Mouse (Mus musculus) CH12.LX (cell line): ENCODE results near the gene Atp13a2. TPM values are rescaled to one million over a fixed set of nuclear protein-coding genes. Genes with fewer than 3 reads are reported as not detected.

ENCODE experiments used
- DNase-seq: peaks from one replicate; pipeline ENCODE4 v3.0.0-alpha.2; 2013; ENCODE audit errors: extremely low read depth
- H3K27ac ChIP-seq: 2 replicates; pipeline ENCODE4 v1.5.1; 2012; ENCODE audit warnings: low read depth, mild to moderate bottlenecking, control low read depth, moderate library complexity; ENCODE audit not compliant: insufficient read depth
- H3K27me3 ChIP-seq: replicated peaks from 2 replicates; pipeline ENCODE3; 2012; ENCODE audit warnings: inconsistent platforms
- H3K36me3 ChIP-seq, 2 experiments: replicated peaks in 1 of 2; 2 replicates each; pipeline versions ENCODE3 to v1.6.1; 2012; ENCODE audit warnings: inconsistent platforms in 1 of 2, low read length in 1 of 2, mild to moderate bottlenecking in 1 of 2, mixed read lengths in 1 of 2, moderate library complexity in 1 of 2; ENCODE audit not compliant: control insufficient read depth in 1 of 2, insufficient read depth in 1 of 2
- H3K4me1 ChIP-seq, 2 experiments: 2 replicates each; pipeline ENCODE4 v1.6.1; 2012; ENCODE audit warnings: inconsistent platforms in 1 of 2, moderate library complexity in 1 of 2; ENCODE audit not compliant: insufficient read depth in 2 of 2, control insufficient read depth in 1 of 2
- H3K4me2 ChIP-seq: 2 replicates; pipeline ENCODE4 v1.6.1; 2012; ENCODE audit warnings: low read depth, mild to moderate bottlenecking, control low read depth; ENCODE audit not compliant: poor library complexity, insufficient read depth, severe bottlenecking
- H3K4me3 ChIP-seq, 3 experiments: fragments of 150-350 bp in 1 of 3; sonication (generic) in 1 of 3; replicated peaks in 1 of 3; 2 replicates each; pipeline versions ENCODE3 to v1.5.1; 2011 to 2012; ENCODE audit warnings: low read depth in 2 of 3, low read length in 2 of 3, mild to moderate bottlenecking in 2 of 3, moderate library complexity in 2 of 3, control low read depth in 1 of 3, improper control_type of control experiment in 1 of 3, inconsistent platforms in 1 of 3, mixed read lengths in 1 of 3; ENCODE audit not compliant: poor library complexity in 1 of 3
- H3K79me2 ChIP-seq: replicated peaks from 2 replicates; pipeline ENCODE4 v1.6.1; 2012; ENCODE audit warnings: mild to moderate bottlenecking, moderate library complexity; ENCODE audit not compliant: control insufficient read depth, poor library complexity, insufficient read depth, severe bottlenecking; ENCODE audit errors: extremely low read depth
- H3K9ac ChIP-seq: 2 replicates; pipeline ENCODE4 v1.6.1; 2012; ENCODE audit warnings: low read depth, mild to moderate bottlenecking, control low read depth, moderate library complexity; ENCODE audit not compliant: insufficient read depth
- H3K9me3 ChIP-seq: replicated peaks from 2 replicates; pipeline ENCODE3; 2012; ENCODE audit warnings: low read length, inconsistent platforms, mixed read lengths
- CHD2 ChIP-seq: IDR thresholded peaks from 2 replicates; pipeline ENCODE4 v1.6.1; 2011; ENCODE audit warnings: low read length, improper control_type of control experiment
- E2F4 ChIP-seq: IDR thresholded peaks from 2 replicates; pipeline ENCODE4 v1.6.1; 2011; ENCODE audit warnings: low read depth, low read length, improper control_type of control experiment; ENCODE audit not compliant: insufficient replicate concordance
- ELF1 ChIP-seq: IDR thresholded peaks from 2 replicates; pipeline ENCODE4 v1.6.1; 2014; ENCODE audit warnings: low read depth, mild to moderate bottlenecking, inconsistent platforms, low read length, improper control_type of control experiment
- ETS1 ChIP-seq: conservative IDR thresholded peaks from 2 replicates; pipeline ENCODE4 v1.6.1; 2012; ENCODE audit warnings: low read depth, mild to moderate bottlenecking, inconsistent platforms, low read length, improper control_type of control experiment, moderate library complexity
- GABPA ChIP-seq: IDR thresholded peaks from 2 replicates; pipeline ENCODE4 v1.6.1; 2012; ENCODE audit warnings: low read depth, low read length, improper control_type of control experiment, inconsistent platforms; ENCODE audit not compliant: insufficient replicate concordance
- HCFC1 ChIP-seq: IDR thresholded peaks from 2 replicates; pipeline ENCODE4 v1.6.1; 2012; ENCODE audit warnings: low read depth, mild to moderate bottlenecking, inconsistent platforms, low read length, improper control_type of control experiment
- IRF4 ChIP-seq: IDR thresholded peaks from 2 replicates; pipeline ENCODE4 v1.6.1; 2014; ENCODE audit warnings: low read depth, mild to moderate bottlenecking, inconsistent platforms, low read length, improper control_type of control experiment
- JUN ChIP-seq: IDR thresholded peaks from 2 replicates; pipeline ENCODE4 v1.6.1; 2011; ENCODE audit warnings: low read depth, mild to moderate bottlenecking, low read length, improper control_type of control experiment, moderate library complexity; ENCODE audit not compliant: insufficient read depth
- JUND ChIP-seq: conservative IDR thresholded peaks from 2 replicates; pipeline ENCODE4 v1.6.1; 2011; ENCODE audit warnings: low read depth, low read length, improper control_type of control experiment
- MAFK ChIP-seq: IDR thresholded peaks from 2 replicates; pipeline ENCODE4 v1.6.1; 2011; ENCODE audit warnings: low read length, improper control_type of control experiment; ENCODE audit not compliant: insufficient replicate concordance
- MAZ ChIP-seq: IDR thresholded peaks from 2 replicates; pipeline ENCODE4 v1.6.1; 2012; ENCODE audit warnings: low read depth, mild to moderate bottlenecking, inconsistent platforms, low read length, improper control_type of control experiment, moderate library complexity
- MXI1 ChIP-seq: IDR thresholded peaks from 2 replicates; pipeline ENCODE4 v1.6.1; 2011; ENCODE audit warnings: mild to moderate bottlenecking, low read depth, low read length, improper control_type of control experiment
- NELFE ChIP-seq: IDR thresholded peaks from 2 replicates; pipeline ENCODE4 v1.6.1; 2011; ENCODE audit warnings: low read depth, low read length, improper control_type of control experiment
- PAX5 ChIP-seq: IDR thresholded peaks from 2 replicates; pipeline ENCODE4 v1.6.1; 2012; ENCODE audit warnings: low read length, inconsistent platforms, mixed read lengths
- POLR2AphosphoS2 ChIP-seq: IDR thresholded peaks from 2 replicates; pipeline ENCODE4 v1.6.1; 2011; ENCODE audit warnings: low read depth, low read length, improper control_type of control experiment
- RCOR1 ChIP-seq: conservative IDR thresholded peaks from 2 replicates; pipeline ENCODE4 v1.6.1; 2012; ENCODE audit warnings: low read depth, mild to moderate bottlenecking, inconsistent platforms, low read length, improper control_type of control experiment
- SMC3 ChIP-seq: IDR thresholded peaks from 2 replicates; pipeline ENCODE4 v1.6.1; 2011; ENCODE audit warnings: low read depth, low read length, improper control_type of control experiment
- USF2 ChIP-seq: conservative IDR thresholded peaks from 2 replicates; pipeline ENCODE4 v1.6.1; 2011; ENCODE audit warnings: low read depth, low read length, improper control_type of control experiment
- ZC3H11A ChIP-seq: IDR thresholded peaks from 2 replicates; pipeline ENCODE4 v1.6.1; 2012; ENCODE audit warnings: low read depth, mild to moderate bottlenecking, inconsistent platforms, low read length, improper control_type of control experiment
- ZKSCAN1 ChIP-seq: IDR thresholded peaks from 2 replicates; pipeline ENCODE4 v1.6.1; 2012; ENCODE audit warnings: low read depth, inconsistent platforms, low read length, improper control_type of control experiment, borderline replicate concordance
- dilution Hi-C: fragments of 300-500 bp; cut with MboI; formaldehyde crosslinking; loops from 2 replicates; pipeline ENCODE4 v1.14.3; 2020; ENCODE audit warnings: low sequenced_read_pairs; ENCODE audit not compliant: extremely low pct_unique_long_range_greater_than_20kb, extremely low pct_ligation_motif_present
- in situ Hi-C: fragments of 300-500 bp; cut with MboI; formaldehyde crosslinking; loops from 3 replicates; pipeline ENCODE4 v1.14.3; 2019; ENCODE audit warnings: low sequenced_read_pairs, low pct_ligation_motif_present, low pct_unique_long_range_greater_than_20kb, mixed read lengths
- polyA plus RNA-seq: library from polyadenylated mRNA; unstranded; fragments of >175 nt; gene quantifications from 2 replicates; pipeline ENCODE4 v1.2.1, GENCODE M21; 2012; ENCODE audit warnings: low read depth; ENCODE audit not compliant: insufficient read length
- total RNA-seq, 2 experiments: library from RNA; depleted of rRNA; stranded (reverse); fragments of 300-350 nt in 1 of 2; fragments of >200 nt in 1 of 2; gene quantifications; 2 replicates each; pipeline ENCODE4 v1.2.3; 2012 to 2014

Gene Atp13a2
- total and polyA plus RNA-seq, 3 experiments: 22.2 to 54.7 (median 48.5) TPM

- H3K4me3 ChIP-seq: no peak overlapping the region
- peaks cover 41% of the 10 kb centered on the region for H3K27me3 ChIP-seq
- H3K9me3 ChIP-seq: no peaks in the 10 kb centered on the region
- peaks cover 16% of the 10 kb centered on the region for H3K79me2 ChIP-seq
- peaks cover 14 to 28% of the 10 kb centered on the region in 2 experiments for H3K4me1 ChIP-seq
- peaks cover 0 to 7% of the 10 kb centered on the region in 2 experiments for H3K36me3 ChIP-seq
- DNase-seq: no peak
- H3K9ac ChIP-seq: no peak overlapping the region
- H3K4me2 ChIP-seq: no peak overlapping the region
- dilution Hi-C loops: no loop called here
- TF ChIP-seq MXI1 (no peak), ZC3H11A (no peak), POLR2AphosphoS2 (no peak), ETS1 (no peak), HCFC1 (no peak), IRF4 (no peak), ZKSCAN1 (no peak), CHD2 (no peak), ELF1 (no peak), USF2 (no peak), E2F4 (no peak), GABPA (no peak), PAX5 (no peak), MAZ (no peak)
- TF ChIP-seq, all 38 proteins: peak for 0
- H3K27ac ChIP-seq: no peak overlapping the region
- in situ Hi-C loops: loop anchor here (5.0 kb wide), 1 partner anchor 52 kb away; the partner anchor contains the start of gene Padi2
Observed at GRCm38 (mm10) chr4:140959128-140959679, 27.5 kb upstream of the Atp13a2 start.

DNA sequence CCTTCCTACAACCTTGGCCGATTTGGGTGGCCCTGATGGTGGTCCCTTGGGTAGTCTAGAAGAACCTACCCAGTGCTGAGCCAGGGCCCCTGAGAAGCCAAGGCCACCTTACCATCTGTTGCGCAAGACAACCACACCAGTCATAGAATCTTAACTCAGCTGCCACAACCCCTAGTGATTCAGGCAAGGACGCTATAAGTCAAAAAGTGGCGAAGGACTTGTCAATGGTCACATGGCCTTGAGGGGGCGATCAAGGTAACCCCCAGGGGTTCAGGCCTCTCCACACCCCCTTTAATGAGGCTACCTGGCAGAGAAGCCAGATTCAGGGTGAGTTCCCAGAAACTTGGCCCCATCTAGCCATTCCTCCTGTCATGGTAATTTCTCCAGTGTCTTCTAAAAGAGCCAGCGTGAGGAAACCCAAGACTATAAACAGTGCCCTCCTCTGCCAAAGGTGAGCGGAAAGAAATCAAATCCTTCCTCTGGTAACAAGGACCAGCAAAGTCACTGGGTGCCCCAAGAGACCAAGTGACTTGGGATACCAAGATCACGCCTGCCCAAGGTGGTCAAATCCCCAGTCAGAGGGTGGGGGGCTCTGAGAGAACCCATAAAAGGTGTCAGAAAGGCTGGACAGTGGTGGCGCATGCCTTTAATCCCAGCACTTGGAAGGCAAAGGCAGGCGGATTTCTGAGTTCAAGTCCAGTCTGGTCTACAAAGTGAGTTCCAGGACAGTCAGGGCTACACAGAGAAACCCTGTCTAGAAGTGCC, 26.8 kb upstream of the Atp13a2 start:
- H3K9me3 ChIP-seq: no peaks in the 10 kb centered on the region
- peaks cover 0 to 12% of the 10 kb centered on the region in 2 experiments for H3K36me3 ChIP-seq
- H3K79me2 ChIP-seq: peaks cover 16% of the 10 kb centered on the region
- H3K4me2 ChIP-seq: peak overlapping the region; percentile 57; the same call in 1 of the 2 replicates
- peaks cover 14 to 35% of the 10 kb centered on the region in 2 experiments for H3K4me1 ChIP-seq
- no peak overlapping the region for H3K9ac ChIP-seq
- in situ Hi-C loops: loop anchor here (5.0 kb wide), 1 partner anchor 53 kb away; the partner anchor contains the start of gene Padi2
- TF ChIP-seq RCOR1 (no peak), JUN (no peak), MAFK (no peak), NELFE (no peak), JUND (no peak), SMC3 (no peak)
- no peak overlapping the region for H3K4me3 ChIP-seq
- no peak for DNase-seq
- dilution Hi-C loops: no loop called here
- peaks cover 39% of the 10 kb centered on the region for H3K27me3 ChIP-seq
- no peak overlapping the region for H3K27ac ChIP-seq
